ENCODE assay signal across 23 mouse cellular contexts in genomic region chr11:104435141-104435540, GRCm38 (mm10).
"Had no signal": no experiment of that assay in that cellular context is flagged by ENCODE, and none has a peak within 500 bp of the region (broad histone marks: within the 10 kb centered on the region; RNA-seq: fewer than 3 reads in every experiment).

No protein-coding gene starts in this region.

- H3K27ac ChIP-seq: kidney, embryonic 15.5 days; layer of hippocampus, adult 2 months; limb, embryonic 10.5 days; limb, embryonic 13.5 days; neural tube, embryonic 12.5 days; neural tube, embryonic 15.5 days; stomach, postnatal 0 days had no signal

- H3K4me3 ChIP-seq: kidney, embryonic 15.5 days; layer of hippocampus, adult 2 months; limb, embryonic 10.5 days; limb, embryonic 13.5 days; liver, embryonic 15.5 days; neural tube, embryonic 12.5 days; neural tube, embryonic 15.5 days had no signal

- DNase-seq: kidney, adult 11 months; kidney, adult 8-10 months; kidney, postnatal 14 days; layer of hippocampus, adult 9-11 months; liver; lung, adult 2 months; lung, postnatal 14 days; lung, postnatal 4 days; midbrain, embryonic 14.5 days; right cerebral cortex, adult 18-20 months; right cerebral cortex, postnatal 14 days; right cerebral cortex, postnatal 4 days; thymus, adult 2 months; thymus, postnatal 14 days; thymus, postnatal 4 days had no signal

- H3K4me2 ChIP-seq: kidney, embryonic 15.5 days; limb, embryonic 13.5 days; liver, embryonic 15.5 days; neural tube, embryonic 12.5 days; neural tube, embryonic 15.5 days had no signal

- H3K9me3 ChIP-seq: kidney, embryonic 15.5 days; limb, embryonic 10.5 days; limb, embryonic 13.5 days; liver, embryonic 15.5 days; neural tube, embryonic 12.5 days; neural tube, embryonic 15.5 days had no signal

- H3K9ac ChIP-seq: kidney, embryonic 15.5 days; limb, embryonic 13.5 days; liver, embryonic 15.5 days; neural tube, embryonic 12.5 days; neural tube, embryonic 15.5 days had no signal

- H3K36me3 ChIP-seq: kidney, embryonic 15.5 days; limb, embryonic 13.5 days; liver, embryonic 15.5 days; neural tube, embryonic 12.5 days; neural tube, embryonic 15.5 days had no signal

- H3K27me3 ChIP-seq: kidney, embryonic 15.5 days; limb, embryonic 13.5 days; liver, embryonic 15.5 days; neural tube, embryonic 12.5 days; neural tube, embryonic 15.5 days had no signal
